Mouse (Mus musculus) gastrocnemius, postnatal 10 days (tissue): ENCODE results near the gene Zfp113. TPM values are rescaled to one million over a fixed set of nuclear protein-coding genes. Genes with fewer than 3 reads are reported as not detected.
A peak's percentile ranks its signal among the peaks of the same experiment; 100 is the strongest.

Experiments
- DNase-seq: peaks from one replicate; pipeline ENCODE4 v3.0.0; 2021; ENCODE audit warnings: mixed read lengths
- long read RNA-seq, 2 experiments: library from polyadenylated mRNA; stranded (forward); transcript quantifications; one replicate each; pipeline ENCODE4 v2.0.0; 2021
- total RNA-seq, 2 experiments: library from RNA; stranded (reverse); gene quantifications; 2 replicates each; pipeline ENCODE4 v1.2.3; 2021

Gene Zfp113
- 1 to 10 TPM; 5.6 to 8.3 TPM for total RNA-seq
- long read RNA-seq, experiment 1, full-length matches to known transcripts: 3 of 6 reads
- long read RNA-seq, experiment 1, partial matches to known transcripts: 0 of 6 reads
- long read RNA-seq, experiment 1, other reads (novel, unspliced or antisense): 3 of 6 reads
- long read RNA-seq, experiment 2, full-length matches to known transcripts: 6 of 7 reads
- long read RNA-seq, experiment 2, partial matches to known transcripts: 1 of 7 reads
- long read RNA-seq, experiment 2, other reads (novel, unspliced or antisense): 0 of 7 reads

- peak; percentile 69 for DNase-seq
These were observed at the start of gene Zfp113 for GRCm38 (mm10) chr5:138155443-138155976. Gene Zfp113 (minus strand): TSS chr5:138155744.

GRCm38 (mm10) chr5:138202086-138202485, 46.5 kb upstream of the Zfp113 start:
- DNase-seq: no peak

DNA sequence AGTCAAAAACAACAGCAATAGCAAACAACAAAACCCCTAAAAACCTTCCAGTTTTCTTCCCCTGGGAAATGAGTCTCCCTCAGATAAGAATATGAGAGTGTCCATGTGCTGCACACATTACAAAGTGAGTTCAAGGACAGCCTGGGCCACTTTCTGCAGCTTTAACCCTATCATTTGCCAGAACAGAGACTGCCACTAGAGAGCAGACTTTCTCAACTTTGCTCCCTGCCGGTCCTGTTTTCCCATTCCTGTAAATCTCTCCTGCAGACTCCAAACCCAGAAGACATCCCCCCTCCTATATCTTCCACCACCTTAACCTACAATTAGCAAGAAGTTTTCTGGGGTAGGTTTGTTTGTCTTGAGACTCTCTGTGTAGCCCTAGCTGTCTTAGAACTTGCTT, 44.0 kb upstream of the Zfp113 start:
- no peak for DNase-seq

GRCm38 (mm10) chr5:138195463-138195862, 39.9 kb upstream of the Zfp113 start:
- DNase-seq: no peak

DNA sequence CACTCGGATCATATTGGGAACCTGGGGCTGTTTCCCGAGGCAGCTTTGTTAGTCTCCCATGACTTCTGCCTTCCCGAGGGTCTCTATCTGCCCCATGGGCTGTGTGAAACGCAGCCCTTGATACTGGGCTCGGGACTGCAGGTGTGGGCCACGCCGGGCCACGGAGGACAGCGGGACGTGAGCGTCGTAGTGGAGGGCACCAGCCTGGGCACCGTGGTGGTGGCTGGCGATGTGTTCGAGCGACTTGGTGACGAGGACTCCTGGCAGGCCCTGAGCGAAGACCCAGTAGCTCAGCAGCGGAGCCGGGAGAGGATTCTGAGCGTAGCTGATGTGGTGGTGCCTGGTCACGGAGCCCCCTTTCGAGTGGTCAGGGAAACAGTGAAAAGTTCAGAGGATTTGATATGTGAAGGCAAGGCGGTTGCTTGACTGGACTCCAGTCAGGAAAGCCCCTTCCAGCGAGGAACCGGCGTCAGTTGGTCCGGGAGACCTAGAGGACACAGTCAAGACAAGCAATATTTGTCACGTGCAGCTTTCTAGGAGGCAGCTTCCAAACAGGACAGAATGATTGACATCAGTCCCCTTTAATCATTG, 39.3 kb upstream of the Zfp113 start:
- peak; percentile 33 for DNase-seq

- DNase-seq: peak; percentile 75
These were observed 38.5 kb upstream of the Zfp113 start, which contains the start of gene Mblac1 for GRCm38 (mm10) chr5:138193771-138194727. Gene Mblac1 (plus strand): TSS chr5:138194314.

DNA sequence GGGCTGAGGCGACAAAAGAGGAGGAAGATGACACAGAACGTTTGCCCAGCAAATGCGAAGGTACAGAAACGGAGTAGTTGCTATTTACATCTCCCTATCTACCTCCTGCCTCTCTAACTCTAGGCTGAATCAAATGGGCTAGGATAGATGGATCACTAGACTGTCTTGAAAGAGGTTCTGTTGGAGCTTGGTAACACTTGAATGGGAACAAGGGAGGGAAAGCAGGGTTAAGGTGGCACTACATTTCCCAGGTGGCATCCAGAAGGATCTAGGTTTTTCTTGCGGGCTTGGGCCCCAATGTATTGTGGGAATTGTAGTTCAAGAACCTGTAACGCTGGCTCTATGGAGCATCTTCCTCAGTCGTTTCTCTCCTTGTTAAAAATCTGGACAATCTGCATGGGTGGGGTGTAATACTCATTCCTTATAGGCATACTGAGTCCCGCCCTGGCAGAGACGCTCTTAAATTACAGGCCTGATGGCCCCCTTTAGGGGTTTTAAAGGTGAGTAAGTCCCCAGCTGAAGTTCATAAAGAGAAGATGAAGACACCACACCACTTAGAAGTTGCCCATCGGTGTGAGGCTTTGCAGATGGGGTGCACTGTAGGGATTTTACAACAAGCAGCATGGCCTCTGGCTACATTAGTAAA, 32.2 kb upstream of the Zfp113 start:
- peak; percentile 29 for DNase-seq

DNA sequence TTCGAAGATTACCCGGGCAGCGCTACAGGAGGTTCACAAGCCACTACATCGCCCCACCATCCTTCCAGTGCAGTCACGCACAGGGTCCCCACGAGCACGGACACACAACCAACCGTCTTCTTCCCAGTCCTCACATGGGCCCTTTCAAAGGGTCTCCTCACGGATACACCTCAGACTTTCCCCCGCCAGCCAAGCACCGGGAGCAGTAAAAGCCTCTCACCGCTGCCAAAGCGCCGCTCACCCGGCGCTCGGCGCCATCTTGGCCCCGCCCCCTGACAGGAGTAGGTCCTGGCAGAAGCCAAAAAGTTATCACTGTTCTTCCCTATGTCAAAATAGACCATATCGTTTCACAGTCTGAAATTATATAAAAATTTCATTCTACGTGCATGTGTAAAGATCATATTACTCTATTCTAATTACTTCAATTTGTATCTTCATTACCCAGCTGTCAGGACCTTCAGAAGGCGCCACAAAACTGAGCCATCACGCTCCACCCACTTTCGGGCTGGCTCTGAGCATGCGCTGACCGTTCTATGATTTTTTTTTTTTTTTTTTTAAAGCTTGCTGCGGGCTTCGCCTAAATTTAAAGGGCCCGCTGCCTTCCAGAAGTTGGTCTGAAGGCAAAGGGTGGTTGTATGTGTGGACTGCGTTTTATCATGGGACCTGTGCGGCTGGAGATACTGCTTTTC, 31.6 kb upstream of the Zfp113 start, which contains the start of the genes Taf6 and Cnpy4:
Gene Taf6, minus strand, starts transcription at position 502 of the 689 bp plus-strand sequence.
Gene Cnpy4, plus strand, starts transcription at position 536 of the 689 bp plus-strand sequence.
- peak; percentile 84 for DNase-seq

- no peak for DNase-seq
These were observed 17.7 kb upstream of the Zfp113 start for GRCm38 (mm10) chr5:138173217-138173616.

DNA sequence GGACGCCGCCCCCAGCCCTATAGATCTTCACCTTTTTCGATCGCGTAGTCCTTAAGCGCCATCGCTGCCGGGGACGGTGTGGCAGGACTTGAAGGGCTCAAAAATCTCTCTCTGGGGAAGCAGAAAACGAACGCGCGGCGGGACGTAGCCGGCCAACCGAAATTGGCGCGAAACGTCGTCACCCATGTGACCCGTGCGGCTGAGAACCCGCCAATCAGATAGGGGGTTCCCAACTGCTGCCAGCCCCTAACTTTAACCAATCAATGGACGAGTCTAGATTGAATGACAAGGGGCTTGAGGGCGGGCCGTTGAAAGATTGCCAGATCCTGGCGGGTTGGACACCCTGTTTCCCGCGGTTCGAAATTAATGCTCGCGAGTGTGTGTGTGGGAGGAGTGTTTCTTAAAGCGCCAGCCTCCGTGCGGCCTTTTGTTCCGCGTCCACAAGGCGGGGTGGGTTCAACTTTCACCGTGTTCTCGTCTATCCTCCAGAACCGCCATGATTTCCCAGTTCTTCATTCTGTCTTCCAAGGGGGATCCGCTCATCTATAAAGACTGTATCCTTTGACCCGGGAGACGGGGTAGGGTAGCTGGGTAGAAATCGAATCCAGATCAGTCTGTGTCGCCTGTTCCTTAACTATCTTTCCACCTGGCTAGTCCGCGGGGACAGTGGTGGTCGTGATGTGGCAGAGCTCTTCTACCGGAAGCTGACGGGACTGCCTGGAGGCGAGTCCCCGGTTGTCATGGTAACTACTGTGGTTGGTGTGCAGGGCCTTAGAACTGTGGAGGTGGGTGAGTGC, 16.3 kb upstream of the Zfp113 start, which contains the start of the genes Ap4m1 and Mcm7:
Gene Ap4m1, plus strand, starts transcription at position 308 of the 797 bp plus-strand sequence.
Gene Mcm7, minus strand, starts transcription at position 728 of the 797 bp plus-strand sequence.
- DNase-seq: peak; percentile 98

- DNase-seq: peak; percentile 99
These were observed 15.5 kb upstream of the Zfp113 start for GRCm38 (mm10) chr5:138170936-138171561.

DNA sequence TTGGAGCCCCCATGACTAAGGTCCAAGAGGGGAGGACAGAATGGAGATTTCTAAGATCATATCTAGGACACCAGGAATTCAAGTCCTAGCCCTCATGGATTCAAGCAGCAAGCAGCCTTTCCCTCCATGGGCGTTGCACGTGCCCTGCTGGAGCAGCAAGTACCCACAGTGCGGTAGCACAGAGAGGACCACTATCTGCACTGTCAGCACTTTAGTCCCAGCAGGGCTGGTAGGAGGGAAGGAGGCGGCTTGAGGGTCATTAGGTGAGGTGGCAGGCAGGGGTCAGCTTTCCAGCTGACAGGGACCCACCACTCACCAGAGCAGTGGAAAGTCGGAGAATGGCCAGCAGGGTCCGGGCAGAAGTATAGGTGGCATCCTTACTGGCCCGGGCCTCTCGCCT, 10.1 kb upstream of the Zfp113 start:
- DNase-seq: no peak

DNA sequence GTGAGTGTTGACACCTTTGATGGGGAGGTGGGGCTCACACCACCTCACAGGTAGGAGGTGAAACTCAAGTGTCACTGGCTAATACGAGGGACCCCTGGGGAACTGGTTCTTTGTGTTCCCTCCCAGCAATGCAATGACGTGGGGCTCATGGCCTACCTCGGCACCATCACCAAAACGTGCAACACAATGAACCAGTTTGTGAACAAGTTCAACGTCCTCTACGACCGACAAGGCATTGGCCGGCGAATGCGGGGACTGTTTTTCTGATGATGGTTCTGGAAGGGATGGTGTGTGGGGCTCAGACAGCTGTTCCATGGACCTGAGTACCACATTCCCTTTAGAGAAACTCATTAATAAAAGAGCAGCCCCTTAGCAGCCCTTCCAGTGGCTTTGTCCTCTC, 8.1 kb upstream of the Zfp113 start:
- no peak for DNase-seq

- no peak for DNase-seq
These were observed 7.5 kb upstream of the Zfp113 start for GRCm38 (mm10) chr5:138163046-138163445.

- peak; percentile 94 for DNase-seq
These were observed 5.5 kb upstream of the Zfp113 start, which contains the start of gene Cops6 for GRCm38 (mm10) chr5:138160842-138161665. Gene Cops6 (plus strand): TSS chr5:138161071.

DNA sequence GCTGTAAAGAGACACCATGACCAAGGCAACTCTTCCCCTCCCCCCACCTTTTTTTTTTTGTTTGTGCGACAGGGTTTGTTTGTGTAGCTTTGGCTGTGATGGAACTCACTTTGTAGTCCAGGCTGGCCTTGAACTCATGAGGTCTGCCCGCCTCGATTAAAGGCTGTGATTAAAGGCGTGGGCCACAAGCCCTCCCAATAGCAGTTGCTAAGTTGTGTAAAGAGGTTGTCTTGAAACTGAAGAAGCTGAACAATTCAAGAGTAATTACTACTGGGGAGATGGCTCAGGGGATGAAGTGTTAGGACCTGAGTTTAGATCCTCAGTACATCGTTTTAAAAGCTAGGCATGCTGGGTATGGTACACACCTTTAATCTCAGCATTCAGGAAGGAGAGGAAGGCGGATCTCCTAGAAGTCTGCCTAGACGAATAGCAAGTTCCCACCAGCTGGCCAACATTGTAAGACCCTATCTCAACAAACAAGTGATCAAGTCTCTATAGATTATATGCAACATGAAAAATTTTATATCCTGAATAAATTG, 4.7 kb upstream of the Zfp113 start:
- no peak for DNase-seq

GRCm38 (mm10) chr5:138154390-138154789, 1.2 kb downstream of the Zfp113 start:
- DNase-seq: no peak

- DNase-seq: no peak
These were observed 17.0 kb downstream of the Zfp113 start for GRCm38 (mm10) chr5:138138585-138138984.
